Mouse (Mus musculus) right cerebral cortex, adult 2 months (tissue): Measurements from ENCODE around the gene Apba2.

Experiments
- DNase-seq, 2 experiments: peaks; one replicate each; pipeline ENCODE4 v3.0.0; 2021 to 2022; ENCODE audit warnings: low spot score in 2 of 2

The Apba2 gene

GRCm38 (mm10) chr7:64658914-64659313, 157.4 kb downstream of the Apba2 start:
- DNase-seq: no peak

GRCm38 (mm10) chr7:64659328-64659727, 157.8 kb downstream of the Apba2 start:
- DNase-seq: no peak

GRCm38 (mm10) chr7:64662506-64662905, 161.0 kb downstream of the Apba2 start:
- peak; percentile 61 to 63 for DNase-seq

GRCm38 (mm10) chr7:64663600-64663999, 162.1 kb downstream of the Apba2 start:
- no peak for DNase-seq

GRCm38 (mm10) chr7:64665120-64665519, 163.6 kb downstream of the Apba2 start:
- no peak for DNase-seq

GRCm38 (mm10) chr7:64665716-64666298, 164.3 kb downstream of the Apba2 start:
- no peak for DNase-seq

GRCm38 (mm10) chr7:64667959-64668358, 166.5 kb downstream of the Apba2 start:
- DNase-seq: no peak

- no peak for DNase-seq
Measured at GRCm38 (mm10) chr7:64679771-64680479, 178.4 kb downstream of the Apba2 start.

GRCm38 (mm10) chr7:64684893-64685292, 183.4 kb downstream of the Apba2 start:
- DNase-seq: no peak

GRCm38 (mm10) chr7:64688115-64688817, 186.8 kb downstream of the Apba2 start:
- peak in 1 of 2 experiments; percentile 30 for DNase-seq

GRCm38 (mm10) chr7:64691831-64692230, 190.3 kb downstream of the Apba2 start:
- no peak for DNase-seq

GRCm38 (mm10) chr7:64694937-64695336, 193.4 kb downstream of the Apba2 start:
- DNase-seq: no peak

GRCm38 (mm10) chr7:64696521-64697281, 195.2 kb downstream of the Apba2 start:
- DNase-seq: peak in 1 of 2 experiments; percentile 33

- DNase-seq: no peak
Measured at GRCm38 (mm10) chr7:64697791-64698337, 196.4 kb downstream of the Apba2 start.

- no peak for DNase-seq
Measured at GRCm38 (mm10) chr7:64704060-64704595, 202.6 kb downstream of the Apba2 start.

- DNase-seq: no peak
Measured at GRCm38 (mm10) chr7:64708176-64708575, 206.7 kb downstream of the Apba2 start.

- peak; percentile 77 to 84 for DNase-seq
Measured at GRCm38 (mm10) chr7:64709520-64710262, 208.2 kb downstream of the Apba2 start.

- DNase-seq: no peak
Measured at GRCm38 (mm10) chr7:64716286-64716685, 214.8 kb downstream of the Apba2 start.

- DNase-seq: no peak
Measured at GRCm38 (mm10) chr7:64723313-64723712, 221.8 kb downstream of the Apba2 start.

GRCm38 (mm10) chr7:64724409-64724808, 222.9 kb downstream of the Apba2 start:
- DNase-seq: no peak
